Mouse (Mus musculus) T-helper 1 cell (primary cell): ENCODE measurements around the gene Hes2.

Experiments used
- in situ Hi-C: fragments of 300-600 bp; cut with MboI, MseI; formaldehyde crosslinking; loops from one replicate; pipeline ENCODE4 v1.15.1; 2025; ENCODE audit warnings: high pct_unique_total_duplicates

The Hes2 gene

DNA sequence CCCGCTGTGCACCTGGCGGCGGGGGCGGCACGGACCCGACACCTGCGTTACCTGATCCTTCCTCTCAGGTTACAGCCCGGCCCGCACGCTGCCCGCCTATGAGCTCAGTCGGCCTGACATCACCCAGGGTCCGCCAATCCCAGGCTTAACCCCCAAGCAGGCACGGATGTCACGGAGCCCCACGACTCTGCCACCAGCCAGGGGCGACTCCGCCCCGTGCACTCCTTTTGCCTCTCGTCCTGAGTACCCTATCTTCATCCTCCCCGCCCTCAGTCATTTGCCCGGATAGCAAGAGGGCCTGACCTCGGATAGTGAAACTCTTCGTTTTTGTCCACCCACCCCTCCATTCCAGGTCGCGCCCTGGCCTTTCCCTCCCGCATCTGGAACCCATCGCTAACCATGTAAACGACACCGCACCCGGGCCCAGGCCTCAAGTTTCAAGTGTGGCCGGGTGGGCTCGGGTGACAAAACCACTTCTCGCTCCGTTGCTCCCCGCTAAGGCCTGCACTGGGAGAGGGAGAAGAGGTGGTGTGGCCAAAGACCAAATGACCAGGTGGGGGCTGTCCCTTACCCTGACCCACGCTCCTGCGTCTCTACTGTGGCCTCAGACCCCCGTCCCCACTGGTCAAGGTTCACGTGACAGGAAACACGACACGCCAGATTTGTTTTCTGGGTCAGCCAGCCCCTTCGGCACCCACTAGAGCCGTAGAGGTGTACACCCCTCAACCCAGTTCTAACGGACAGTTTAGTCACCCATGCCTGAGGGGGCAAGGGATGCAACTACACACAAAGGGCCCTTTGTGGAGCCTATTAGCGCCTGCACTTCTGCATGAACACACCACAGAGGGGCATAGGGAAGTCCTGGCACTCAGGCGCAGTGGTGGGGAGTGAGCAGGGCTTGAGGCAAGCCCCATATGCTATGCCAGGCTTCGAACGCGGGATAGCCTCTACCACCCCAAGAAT, 26.6 kb upstream of the Hes2 start:
- in situ Hi-C loops: no loop called here

DNA sequence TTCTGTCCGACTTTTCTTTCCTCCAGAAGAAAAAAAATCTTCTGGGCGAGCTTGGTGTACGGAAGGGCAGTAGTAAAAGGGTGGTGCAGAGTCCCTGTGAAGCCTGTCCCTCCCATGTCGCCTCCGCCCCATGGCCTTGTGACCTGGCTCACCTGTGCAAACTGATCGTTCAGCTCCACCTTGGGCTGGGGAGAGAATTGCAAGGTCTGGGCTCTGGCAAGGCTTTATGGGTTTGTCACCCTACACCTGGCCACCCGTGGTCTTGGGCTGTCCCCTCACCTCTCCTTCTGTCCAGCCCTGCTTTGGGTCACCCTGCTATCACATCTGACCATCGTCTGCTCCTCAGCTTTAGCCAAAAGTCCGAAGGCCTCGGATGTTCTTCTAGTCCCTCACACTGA, 25.9 kb upstream of the Hes2 start:
- in situ Hi-C loops: no loop called here

DNA sequence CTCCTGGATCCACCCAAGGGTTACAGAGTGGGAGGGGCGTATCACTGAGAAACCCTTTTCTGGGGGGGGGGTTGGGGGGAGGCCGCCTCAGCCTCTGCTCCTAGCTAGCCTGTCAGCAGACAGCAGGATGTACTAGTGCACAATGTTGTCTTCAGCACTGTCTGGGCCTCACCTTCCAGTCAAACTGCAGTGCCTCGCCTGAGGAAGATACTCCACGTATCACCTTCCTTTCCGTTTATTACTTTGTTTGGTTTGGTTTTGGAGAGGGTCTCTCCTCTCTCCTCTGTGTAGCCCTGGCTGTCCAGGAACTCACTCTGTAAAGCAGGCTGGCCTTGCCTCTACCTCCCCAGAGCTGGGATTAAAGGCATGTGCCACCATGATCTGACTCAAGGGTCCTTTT, 25.5 kb upstream of the Hes2 start:
- in situ Hi-C loops: no loop called here

- in situ Hi-C loops: no loop called here
Observed at GRCm38 (mm10) chr4:152134507-152134906, 24.2 kb upstream of the Hes2 start.

GRCm38 (mm10) chr4:152135363-152135762, 23.3 kb upstream of the Hes2 start:
- in situ Hi-C loops: no loop called here

DNA sequence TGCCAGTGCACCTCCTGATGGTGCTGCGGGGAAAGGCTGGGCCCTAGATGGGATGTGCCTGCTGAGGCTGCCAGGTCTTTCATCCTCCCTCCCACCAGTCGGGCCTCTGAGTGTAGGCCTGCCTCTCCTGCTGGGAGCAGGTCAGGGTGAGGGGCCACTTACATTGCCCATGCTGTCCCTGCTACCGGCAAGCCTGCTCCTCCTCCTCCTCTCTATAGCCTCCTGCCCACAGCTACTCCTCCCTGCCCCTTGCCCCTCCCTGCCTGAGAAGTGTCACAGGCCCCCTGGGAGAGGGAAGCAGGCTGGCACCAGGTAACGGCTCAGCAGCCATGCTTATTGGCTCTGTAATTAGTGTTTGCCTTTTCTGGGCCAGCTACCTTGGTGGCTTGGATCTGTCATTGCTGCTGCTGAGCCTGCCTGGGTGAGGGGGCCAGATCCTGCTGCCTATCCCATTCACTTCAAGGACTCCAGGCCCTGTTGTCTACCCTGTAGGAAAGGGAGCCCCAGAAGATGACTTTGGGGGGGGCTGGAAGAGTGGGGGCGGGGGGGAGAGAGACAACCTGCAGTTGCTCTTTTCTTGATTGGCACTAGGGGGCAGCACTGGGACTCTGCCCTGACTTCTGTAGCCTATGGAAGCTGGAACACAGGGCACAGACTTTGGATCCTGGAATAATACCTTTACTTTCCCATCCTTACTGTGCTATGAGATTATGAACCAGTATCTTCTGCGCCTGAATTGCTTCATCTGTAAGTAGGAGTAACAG, 22.4 kb upstream of the Hes2 start:
- in situ Hi-C loops: no loop called here

DNA sequence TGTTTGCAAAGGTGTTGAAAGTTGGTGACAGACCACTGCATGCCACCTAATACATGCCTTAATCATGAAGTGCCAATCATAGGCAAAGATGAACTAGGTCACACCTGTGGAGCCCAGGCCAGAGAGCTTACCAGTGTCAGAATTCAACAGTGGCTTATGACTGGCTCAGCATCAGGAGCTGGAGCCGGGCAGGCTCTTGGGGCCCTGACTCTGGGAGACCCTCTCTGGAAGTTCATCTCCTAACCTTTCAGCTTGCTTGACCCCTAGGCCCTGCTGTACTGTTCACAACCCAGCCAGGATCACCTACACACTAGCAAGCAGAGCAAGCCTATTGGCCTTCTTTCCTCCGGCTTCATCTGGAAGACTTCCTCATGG, 21.8 kb upstream of the Hes2 start:
- in situ Hi-C loops: no loop called here

DNA sequence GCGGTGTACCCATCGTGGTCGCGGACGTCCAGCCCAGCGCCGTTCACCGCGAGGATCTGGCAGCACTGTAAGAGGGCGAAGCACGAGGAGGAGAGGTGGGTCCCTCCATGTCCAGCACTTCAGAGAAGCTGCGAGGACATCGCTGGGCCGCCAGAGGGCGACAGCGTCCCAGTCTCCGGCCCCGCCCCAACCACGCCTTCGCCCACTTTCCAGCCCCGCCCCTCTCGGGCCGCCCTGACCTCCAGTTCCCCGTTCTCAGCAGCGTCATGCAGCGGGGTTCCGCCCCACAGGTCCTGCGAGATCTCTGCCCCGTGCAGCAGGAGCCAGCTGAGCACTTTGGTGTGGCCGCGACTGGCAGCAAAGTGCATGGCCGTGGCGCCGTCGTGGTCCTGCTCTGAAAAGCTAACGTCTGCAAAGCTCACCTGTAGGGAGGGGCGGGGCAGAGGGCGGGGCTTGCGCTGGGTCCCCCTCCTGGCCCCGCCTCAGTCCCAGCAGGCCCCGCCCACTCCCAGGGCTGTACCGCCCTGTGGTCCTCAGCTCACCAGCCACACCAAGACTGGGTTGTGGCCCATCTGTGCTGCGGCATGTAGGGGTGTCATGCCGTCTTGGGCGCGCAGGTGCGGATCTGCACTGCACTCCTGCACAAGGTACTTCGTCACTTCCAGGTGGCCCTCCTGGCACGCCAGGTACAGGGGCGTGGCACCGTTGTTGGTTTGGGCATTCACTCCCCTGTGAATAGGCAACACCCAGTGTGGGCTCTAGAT, 20.0 kb upstream of the Hes2 start:
- in situ Hi-C loops: no loop called here

DNA sequence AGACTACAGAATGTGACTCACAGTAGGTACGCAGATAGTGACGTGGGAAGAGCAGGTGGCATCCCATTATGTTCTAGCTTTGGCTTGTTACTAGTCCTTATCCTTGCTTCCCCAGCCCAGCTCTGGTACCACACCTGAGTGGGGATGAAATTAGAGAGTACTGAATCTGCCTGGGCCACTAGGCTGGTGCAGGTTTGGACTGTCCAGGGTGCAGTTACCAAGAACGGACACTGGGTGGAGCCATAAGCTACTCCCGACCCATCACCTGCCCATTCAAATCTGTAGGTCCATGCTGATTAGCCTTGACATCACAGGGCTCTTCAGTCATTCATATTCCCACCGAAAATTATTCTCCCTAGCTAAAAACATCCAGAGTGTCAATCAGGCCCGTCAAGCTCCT, 18.2 kb upstream of the Hes2 start:
- in situ Hi-C loops: no loop called here

- in situ Hi-C loops: no loop called here
Observed at GRCm38 (mm10) chr4:152141521-152142135, 17.0 kb upstream of the Hes2 start.

GRCm38 (mm10) chr4:152143632-152144031, 15.0 kb upstream of the Hes2 start:
- in situ Hi-C loops: no loop called here

- in situ Hi-C loops: no loop called here
Observed at GRCm38 (mm10) chr4:152145473-152145872, 13.2 kb upstream of the Hes2 start.

DNA sequence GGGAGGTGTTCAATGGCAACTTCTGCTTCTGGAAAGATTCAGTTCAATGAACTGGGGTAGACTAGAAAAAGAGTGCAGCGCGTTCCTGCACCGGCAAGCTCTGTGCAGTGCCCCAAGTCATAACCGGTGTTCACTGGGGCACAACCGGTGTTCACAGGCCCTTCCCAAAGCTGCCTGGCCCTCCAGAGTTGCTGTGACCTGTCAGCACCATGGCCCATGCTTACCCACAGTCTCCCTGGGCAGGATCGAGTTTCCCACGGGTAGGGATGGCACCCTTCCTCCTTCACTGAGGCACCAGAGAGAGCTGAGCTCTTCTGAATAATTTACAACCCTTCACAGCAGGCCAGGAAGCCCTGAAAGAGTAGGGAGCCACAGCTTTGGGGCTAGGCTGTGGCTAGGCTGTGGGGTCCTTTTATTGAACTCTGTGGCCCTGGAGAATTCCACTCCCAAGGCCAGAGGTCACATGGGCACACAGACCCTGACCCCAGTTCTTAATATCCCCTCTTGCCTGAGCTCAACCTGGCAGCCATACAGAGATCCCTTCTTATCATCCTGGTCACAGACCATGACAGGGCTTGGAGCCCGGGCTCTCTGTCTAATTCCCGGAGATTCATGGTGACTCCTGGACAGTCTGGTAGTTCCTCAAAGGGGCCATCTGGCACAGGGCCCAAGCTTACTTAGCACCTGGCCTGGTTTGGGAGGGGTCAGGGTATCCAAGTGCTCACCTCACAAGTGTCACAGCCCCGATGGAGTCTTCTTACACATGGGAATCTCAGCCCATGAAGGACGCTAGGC, 12.4 kb upstream of the Hes2 start:
- in situ Hi-C loops: no loop called here

DNA sequence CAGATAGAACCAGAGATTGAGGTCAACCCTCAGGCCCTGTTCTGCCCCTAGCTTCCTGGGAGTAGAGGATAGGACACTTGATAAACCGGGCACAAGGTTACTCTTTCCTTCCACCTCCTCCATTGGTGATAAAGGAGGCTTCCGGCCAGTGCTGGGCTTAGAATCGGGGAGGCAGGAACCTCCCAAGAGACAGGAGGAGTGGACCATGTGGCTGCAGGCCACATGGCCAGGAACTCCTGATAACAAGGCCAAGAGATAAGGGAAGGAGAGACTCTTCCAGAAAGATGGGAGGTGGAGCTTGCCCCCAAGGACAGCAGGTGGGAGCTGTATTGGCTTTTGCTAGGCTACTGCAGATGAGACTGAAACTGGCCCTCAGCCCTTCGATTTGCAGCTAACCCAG, 8.1 kb upstream of the Hes2 start:
- in situ Hi-C loops: no loop called here

DNA sequence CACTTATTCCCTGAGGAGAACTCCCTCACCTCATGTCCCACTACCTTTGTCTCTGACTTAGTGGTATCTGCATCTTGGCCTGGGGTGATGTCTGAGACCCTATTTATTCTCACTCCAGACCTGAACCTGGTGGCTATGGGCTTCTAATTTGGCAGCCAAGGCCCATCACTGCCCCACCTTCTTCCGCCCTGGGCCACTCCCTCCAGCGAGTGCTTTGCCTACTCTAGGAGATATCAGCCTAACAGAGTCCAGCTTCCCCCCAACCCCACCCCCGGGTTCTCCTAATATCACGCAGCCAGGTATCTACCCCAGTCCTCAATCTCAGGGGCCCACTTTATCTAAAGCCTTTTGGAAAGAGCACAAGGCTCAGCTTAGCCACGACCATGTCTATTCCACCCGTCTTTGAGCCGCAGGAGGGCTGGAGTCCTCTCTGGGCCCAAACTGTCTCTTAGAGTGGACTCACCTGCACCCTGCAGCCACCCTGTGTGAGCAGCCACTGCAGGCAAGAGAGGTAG, 7.2 kb upstream of the Hes2 start:
- in situ Hi-C loops: no loop called here

GRCm38 (mm10) chr4:152151966-152152544, 6.6 kb upstream of the Hes2 start, which contains the start of gene Espn:
TSS of gene Espn (minus strand) at chr4:152152371.
- in situ Hi-C loops: no loop called here

GRCm38 (mm10) chr4:152153771-152154177, 4.9 kb upstream of the Hes2 start:
- in situ Hi-C loops: no loop called here

DNA sequence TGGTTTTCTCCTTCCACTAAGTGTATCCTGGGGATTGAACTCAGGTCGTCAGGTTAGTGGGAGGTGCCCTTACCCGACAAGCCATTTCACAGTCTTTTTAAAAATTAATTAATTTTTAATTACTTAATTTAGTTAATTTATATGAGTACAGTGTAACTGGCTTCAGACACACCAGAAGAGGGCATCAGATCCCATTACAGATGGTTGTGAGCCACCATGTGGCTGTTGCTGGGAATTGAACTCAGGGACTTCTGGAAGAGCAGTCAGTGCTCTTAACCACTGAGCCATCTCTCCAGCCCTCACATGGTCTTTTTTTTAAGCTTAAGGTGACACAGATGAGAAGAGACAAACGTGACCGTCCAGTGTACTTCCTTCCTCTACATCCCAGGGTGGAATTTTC, 3.6 kb upstream of the Hes2 start:
- in situ Hi-C loops: no loop called here

DNA sequence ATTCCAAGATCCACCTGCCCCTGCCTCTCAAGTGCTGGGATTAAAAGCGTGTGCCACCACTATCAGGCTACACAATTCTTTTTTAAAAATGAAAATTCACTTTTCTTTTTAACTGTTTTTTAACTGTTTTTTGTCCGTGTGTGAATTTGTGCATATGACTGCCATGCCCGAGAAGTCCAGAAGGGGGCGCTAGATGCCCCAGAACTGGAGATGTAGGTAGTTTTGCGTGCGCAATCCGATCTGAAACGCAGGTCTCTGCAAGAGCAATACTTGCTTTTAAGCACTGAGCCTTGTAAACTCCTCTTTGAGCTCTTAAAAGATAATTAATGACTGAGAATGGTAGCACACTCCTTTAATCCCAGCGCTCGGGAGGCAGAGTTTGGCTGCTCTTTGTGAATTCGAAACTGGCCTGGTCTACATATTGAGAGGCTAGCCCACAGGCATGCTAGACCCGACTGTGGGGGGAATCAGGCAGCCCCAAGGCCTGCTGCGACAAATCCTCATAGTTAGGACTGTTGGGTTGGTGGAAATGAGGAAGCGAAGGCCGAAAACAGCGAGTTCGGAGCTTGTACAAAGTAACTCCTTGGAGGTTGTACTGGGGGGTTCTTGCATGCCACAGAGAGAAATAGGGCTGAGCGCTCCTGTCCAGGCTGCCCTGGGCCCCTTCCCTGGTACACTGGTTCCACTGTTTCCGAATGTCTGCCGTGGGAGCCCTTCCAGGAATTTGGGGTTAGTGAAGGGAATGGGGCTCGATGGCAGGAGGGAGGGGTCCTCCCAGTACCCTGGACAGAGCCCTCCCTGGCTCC, 685 bp upstream of the Hes2 start:
- in situ Hi-C loops: no loop called here
